Mouse (Mus musculus): ENCODE measurements around the gene Cacna1i. TPM values are rescaled to one million over a fixed set of nuclear protein-coding genes. Genes with fewer than 3 reads are reported as not detected.

Cacna1i gene
- polyA plus RNA-seq, 1 experiment from 2014 or later = not detected

GRCm38 (mm10) chr15:80401980-80402379, 114.9 kb downstream of the Cacna1i start:
- H3K27ac ChIP-seq (ENCODE audit: low read length) = no peak overlapping the region
- no peak overlapping the region for H3K4me2 ChIP-seq (ENCODE audit: low read depth, low read length)
- no peaks in the 10 kb centered on the region for H3K9me3 ChIP-seq (replicated peaks; ENCODE audit: control insufficient read depth, low read length)
- ATAC-seq (ENCODE audit: insufficient read depth, low FRiP score) = no peak
- H3K4me1 ChIP-seq (ENCODE audit: control insufficient read depth, insufficient read depth, low read length) = no peaks in the 10 kb centered on the region
- no peaks in the 10 kb centered on the region for H3K27me3 ChIP-seq (ENCODE audit: control insufficient read depth, insufficient read depth, low read length)
- H3K36me3 ChIP-seq (ENCODE audit: control insufficient read depth, insufficient read depth, low read length) = no peaks in the 10 kb centered on the region
- H3K9ac ChIP-seq (ENCODE audit: low read length) = no peak overlapping the region
- 71% methylated on average over 8 of the region's 8 CpGs for WGBS
- H3K4me3 ChIP-seq (replicated peaks; ENCODE audit: low read length) = no peak overlapping the region

DNA sequence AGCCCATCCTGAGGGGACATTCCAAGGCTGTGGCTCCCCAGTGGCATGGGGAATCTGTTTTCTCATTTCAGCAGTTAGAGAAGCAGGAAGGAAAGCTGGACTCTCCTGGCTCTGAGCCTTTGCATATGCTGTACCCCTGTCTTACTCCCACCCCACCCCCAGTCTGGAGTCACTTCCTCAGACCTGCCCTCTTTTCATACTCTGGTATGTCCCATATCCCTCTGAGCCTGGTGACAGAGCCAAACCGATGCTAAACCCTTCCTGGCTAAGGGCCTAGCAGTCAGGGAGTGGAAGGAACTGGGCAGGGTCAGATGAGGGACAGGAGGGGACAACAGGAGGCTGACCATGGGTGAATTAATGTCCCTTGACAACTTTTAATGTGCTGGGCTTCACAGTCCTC, 120.8 kb downstream of the Cacna1i start:
- Histone ChIP-seq H3K9me3 (replicated peaks; ENCODE audit: control insufficient read depth, low read length) (no peaks in the 10 kb centered on the region), H3K4me1 (ENCODE audit: control insufficient read depth, insufficient read depth, low read length) (0 out of 2 replicates have a peak, but pooled peaks cover 4% of the 10 kb centered on the region), H3K4me3 (replicated peaks; ENCODE audit: low read length) (no peak overlapping the region), H3K4me2 (ENCODE audit: low read depth, low read length) (no peak overlapping the region), H3K36me3 (ENCODE audit: control insufficient read depth, insufficient read depth, low read length) (no peaks in the 10 kb centered on the region), H3K27me3 (ENCODE audit: control insufficient read depth, insufficient read depth, low read length) (no peaks in the 10 kb centered on the region), H3K9ac (ENCODE audit: low read length) (no peak overlapping the region), H3K27ac (ENCODE audit: low read length) (peak overlapping the region; percentile 51)
- 32% methylated on average over 1 of the region's 1 CpGs for whole genome bisulfite sequencing
- peak; percentile 69; the same call in 1 of the 2 replicates for ATAC-seq (ENCODE audit: insufficient read depth, low FRiP score)

DNA sequence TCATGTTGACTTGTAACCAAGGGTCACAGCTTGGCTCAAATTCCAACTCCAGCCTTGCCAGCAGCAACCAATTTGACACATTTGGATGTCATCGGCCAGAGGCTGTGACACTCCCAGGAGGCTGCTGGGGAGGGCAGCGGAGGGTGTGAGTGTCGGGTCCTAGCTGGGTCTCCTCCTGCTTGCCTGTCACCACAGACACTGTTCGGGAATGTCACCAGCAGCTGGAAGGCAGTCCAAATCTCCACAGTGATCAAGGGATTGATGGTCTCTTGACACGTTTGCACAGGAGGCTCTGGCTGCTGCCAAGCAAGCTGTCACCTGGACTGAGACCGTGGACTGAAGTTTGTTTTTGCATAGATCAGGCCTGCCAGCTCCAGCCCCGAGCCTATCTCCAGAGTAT, 123.6 kb downstream of the Cacna1i start:
- no peaks in the 10 kb centered on the region for H3K9me3 ChIP-seq (replicated peaks; ENCODE audit: control insufficient read depth, low read length)
- no peak overlapping the region for H3K4me2 ChIP-seq (ENCODE audit: low read depth, low read length)
- no peaks in the 10 kb centered on the region for H3K36me3 ChIP-seq (ENCODE audit: control insufficient read depth, insufficient read depth, low read length)
- H3K4me3 ChIP-seq (replicated peaks; ENCODE audit: low read length) = no peak overlapping the region
- H3K4me1 ChIP-seq (ENCODE audit: control insufficient read depth, insufficient read depth, low read length) = 0 out of 2 replicates have a peak, but pooled peaks cover 4% of the 10 kb centered on the region
- H3K27me3 ChIP-seq (ENCODE audit: control insufficient read depth, insufficient read depth, low read length) = no peaks in the 10 kb centered on the region
- no peak for ATAC-seq (ENCODE audit: insufficient read depth, low FRiP score)
- no peak overlapping the region for H3K9ac ChIP-seq (ENCODE audit: low read length)
- WGBS = 53% methylated on average over 7 of the region's 7 CpGs
- H3K27ac ChIP-seq (ENCODE audit: low read length) = no peak overlapping the region

DNA sequence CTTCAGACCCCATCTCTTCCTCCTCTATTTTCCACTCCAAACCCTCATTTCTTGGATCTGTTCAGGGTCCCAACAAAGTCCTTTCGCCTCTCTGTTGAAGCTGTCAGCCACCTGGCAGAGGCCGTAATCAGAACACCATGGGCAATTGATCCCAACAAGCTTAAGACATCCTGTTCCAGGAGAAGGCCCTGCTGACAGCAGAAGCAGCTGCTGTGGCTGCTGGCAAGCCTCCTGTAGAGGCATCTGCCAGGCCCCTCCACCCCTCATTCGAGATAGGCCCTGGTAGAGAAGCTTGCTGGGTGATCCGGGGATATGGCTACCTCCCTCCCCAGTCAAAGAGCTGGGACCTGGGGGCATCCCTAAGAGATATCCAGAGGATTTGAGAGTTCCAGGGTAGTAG, 126.0 kb downstream of the Cacna1i start:
- H3K9me3 ChIP-seq (replicated peaks; ENCODE audit: control insufficient read depth, low read length) = no peaks in the 10 kb centered on the region
- 0 out of 2 replicates have a peak, but pooled peaks cover 3% of the 10 kb centered on the region for H3K4me1 ChIP-seq (ENCODE audit: control insufficient read depth, insufficient read depth, low read length)
- no peaks in the 10 kb centered on the region for H3K27me3 ChIP-seq (ENCODE audit: control insufficient read depth, insufficient read depth, low read length)
- no peak overlapping the region for H3K4me2 ChIP-seq (ENCODE audit: low read depth, low read length)
- no peak overlapping the region for H3K4me3 ChIP-seq (replicated peaks; ENCODE audit: low read length)
- no peaks in the 10 kb centered on the region for H3K36me3 ChIP-seq (ENCODE audit: control insufficient read depth, insufficient read depth, low read length)
- no peak overlapping the region for H3K9ac ChIP-seq (ENCODE audit: low read length)
- ATAC-seq (ENCODE audit: insufficient read depth, low FRiP score) = no peak
- 76% methylated on average over 4 of the region's 4 CpGs for WGBS
- H3K27ac ChIP-seq (ENCODE audit: low read length) = no peak overlapping the region

GRCm38 (mm10) chr15:80413988-80414721, 127.1 kb downstream of the Cacna1i start:
- 70% methylated on average over 17 of the region's 17 CpGs for WGBS
- H3K4me3 ChIP-seq (replicated peaks; ENCODE audit: low read length) = no peak overlapping the region
- no peaks in the 10 kb centered on the region for H3K36me3 ChIP-seq (ENCODE audit: control insufficient read depth, insufficient read depth, low read length)
- H3K27me3 ChIP-seq (ENCODE audit: control insufficient read depth, insufficient read depth, low read length) = no peaks in the 10 kb centered on the region
- no peaks in the 10 kb centered on the region for H3K4me1 ChIP-seq (ENCODE audit: control insufficient read depth, insufficient read depth, low read length)
- no peak overlapping the region for H3K4me2 ChIP-seq (ENCODE audit: low read depth, low read length)
- H3K27ac ChIP-seq (ENCODE audit: low read length) = no peak overlapping the region
- H3K9me3 ChIP-seq (replicated peaks; ENCODE audit: control insufficient read depth, low read length) = no peaks in the 10 kb centered on the region
- no peak overlapping the region for H3K9ac ChIP-seq (ENCODE audit: low read length)
- ATAC-seq (ENCODE audit: insufficient read depth, low FRiP score) = no peak

GRCm38 (mm10) chr15:80415132-80415531, 128.1 kb downstream of the Cacna1i start:
- WGBS = 76% methylated on average over 4 of the region's 4 CpGs
- Histone ChIP-seq H3K4me1 (ENCODE audit: control insufficient read depth, insufficient read depth, low read length) (no peaks in the 10 kb centered on the region), H3K9me3 (replicated peaks; ENCODE audit: control insufficient read depth, low read length) (no peaks in the 10 kb centered on the region), H3K27me3 (ENCODE audit: control insufficient read depth, insufficient read depth, low read length) (no peaks in the 10 kb centered on the region), H3K9ac (ENCODE audit: low read length) (no peak overlapping the region), H3K4me2 (ENCODE audit: low read depth, low read length) (no peak overlapping the region), H3K36me3 (ENCODE audit: control insufficient read depth, insufficient read depth, low read length) (no peaks in the 10 kb centered on the region), H3K4me3 (replicated peaks; ENCODE audit: low read length) (no peak overlapping the region), H3K27ac (ENCODE audit: low read length) (no peak overlapping the region)
- ATAC-seq (ENCODE audit: insufficient read depth, low FRiP score) = no peak

DNA sequence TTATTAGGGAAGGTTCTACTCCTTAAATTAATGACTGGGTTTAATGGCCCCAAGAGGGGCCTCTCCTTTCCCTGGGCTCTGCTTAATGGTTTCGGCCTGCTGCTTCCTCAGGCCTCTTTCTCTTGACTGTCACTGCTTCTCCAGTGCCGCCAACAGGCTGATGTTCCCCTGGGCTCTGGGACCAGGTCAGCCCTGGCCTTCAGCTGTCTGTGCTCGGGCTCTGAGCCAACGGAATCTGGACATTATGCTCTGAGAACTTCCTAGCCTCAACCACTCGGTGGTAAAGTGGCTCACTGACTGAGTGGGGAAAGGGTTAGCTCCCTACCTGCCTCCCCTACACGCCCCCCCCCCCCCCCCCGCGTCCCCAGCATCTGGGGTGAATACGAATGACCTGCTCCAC, 130.0 kb downstream of the Cacna1i start:
- no peak overlapping the region for H3K9ac ChIP-seq (ENCODE audit: low read length)
- 45% methylated on average over 6 of the region's 9 CpGs for WGBS
- no peaks in the 10 kb centered on the region for H3K4me1 ChIP-seq (ENCODE audit: control insufficient read depth, insufficient read depth, low read length)
- no peak overlapping the region for H3K4me2 ChIP-seq (ENCODE audit: low read depth, low read length)
- H3K4me3 ChIP-seq (replicated peaks; ENCODE audit: low read length) = no peak overlapping the region
- no peaks in the 10 kb centered on the region for H3K9me3 ChIP-seq (replicated peaks; ENCODE audit: control insufficient read depth, low read length)
- no peak overlapping the region for H3K27ac ChIP-seq (ENCODE audit: low read length)
- no peaks in the 10 kb centered on the region for H3K27me3 ChIP-seq (ENCODE audit: control insufficient read depth, insufficient read depth, low read length)
- ATAC-seq (ENCODE audit: insufficient read depth, low FRiP score) = no peak
- no peaks in the 10 kb centered on the region for H3K36me3 ChIP-seq (ENCODE audit: control insufficient read depth, insufficient read depth, low read length)

- Histone ChIP-seq H3K4me2 (ENCODE audit: low read depth, low read length) (no peak overlapping the region), H3K4me1 (ENCODE audit: control insufficient read depth, insufficient read depth, low read length) (no peaks in the 10 kb centered on the region), H3K4me3 (replicated peaks; ENCODE audit: low read length) (no peak overlapping the region), H3K9ac (ENCODE audit: low read length) (no peak overlapping the region), H3K27me3 (ENCODE audit: control insufficient read depth, insufficient read depth, low read length) (no peaks in the 10 kb centered on the region), H3K9me3 (replicated peaks; ENCODE audit: control insufficient read depth, low read length) (no peaks in the 10 kb centered on the region), H3K27ac (ENCODE audit: low read length) (no peak overlapping the region), H3K36me3 (ENCODE audit: control insufficient read depth, insufficient read depth, low read length) (no peaks in the 10 kb centered on the region)
- 87% methylated on average over 2 of the region's 2 CpGs for WGBS
- ATAC-seq (ENCODE audit: insufficient read depth, low FRiP score) = no peak
Measured at GRCm38 (mm10) chr15:80418146-80418545, 131.1 kb downstream of the Cacna1i start.

DNA sequence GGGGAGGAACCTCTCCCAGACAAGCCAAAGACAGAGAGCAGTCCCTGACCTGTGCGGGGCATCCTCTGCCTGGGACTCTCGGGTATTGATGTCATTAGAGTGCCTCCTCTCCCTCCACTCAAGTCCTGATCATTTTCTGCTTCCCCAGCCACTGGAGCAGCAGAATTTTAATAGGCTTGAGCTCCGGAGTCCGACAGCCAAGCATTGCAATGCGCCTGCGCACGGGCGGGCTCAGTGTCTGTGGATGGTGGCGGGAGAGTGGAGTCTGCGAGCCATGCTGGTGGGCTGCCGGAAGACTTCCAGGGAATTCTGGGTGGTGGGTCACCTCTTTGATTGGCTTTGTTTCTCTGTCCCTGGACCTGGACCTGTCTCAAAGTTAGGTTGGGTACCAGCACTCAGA, 143.3 kb downstream of the Cacna1i start:
- no peak overlapping the region for H3K4me2 ChIP-seq (ENCODE audit: low read depth, low read length)
- H3K4me3 ChIP-seq (replicated peaks; ENCODE audit: low read length) = no peak overlapping the region
- WGBS = 76% methylated on average over 11 of the region's 11 CpGs
- H3K27ac ChIP-seq (ENCODE audit: low read length) = no peak overlapping the region
- H3K9me3 ChIP-seq (replicated peaks; ENCODE audit: control insufficient read depth, low read length) = no peaks in the 10 kb centered on the region
- H3K27me3 ChIP-seq (ENCODE audit: control insufficient read depth, insufficient read depth, low read length) = no peaks in the 10 kb centered on the region
- no peaks in the 10 kb centered on the region for H3K36me3 ChIP-seq (ENCODE audit: control insufficient read depth, insufficient read depth, low read length)
- H3K9ac ChIP-seq (ENCODE audit: low read length) = no peak overlapping the region
- ATAC-seq (ENCODE audit: insufficient read depth, low FRiP score) = no peak
- H3K4me1 ChIP-seq (ENCODE audit: control insufficient read depth, insufficient read depth, low read length) = no peaks in the 10 kb centered on the region

All from stomach, embryonic 16.5 days (tissue).